Mouse (Mus musculus): ENCODE results near the gene Dnajc15. TPM values are rescaled to one million over a fixed set of nuclear protein-coding genes. Genes with fewer than 3 reads are reported as not detected.

Gene Dnajc15
- polyA plus RNA-seq (2015; fragmentation: Nextera tagmentation; extraction: Ambion mirVana) = 64.7 and 74.7 TPM in 2 replicates

GRCm38 (mm10) chr14:77874304-77875241, at the start of gene Dnajc15:
Gene Dnajc15 (minus strand): TSS chr14:77875125.

GRCm38 (mm10) chr14:77904171-77904762, 29.3 kb upstream of the Dnajc15 start, which contains the start of gene Epsti1:
Gene Epsti1 (plus strand): TSS chr14:77904239.

Other genes with a start within 250 kb of the Dnajc15 start
- 1.5 and 1.8 TPM in 2 replicates for gene Epsti1, start 29.1 kb upstream of the Dnajc15 start, polyA plus RNA-seq (2015; fragmentation: Nextera tagmentation; extraction: Ambion mirVana)
- not detected in 2 replicates for gene Fam216b, start 213.9 kb upstream of the Dnajc15 start, polyA plus RNA-seq (2015; fragmentation: Nextera tagmentation; extraction: Ambion mirVana)